Mouse (Mus musculus) cerebellum, adult 18-20 months (tissue): Measurements from ENCODE around the gene Gm28048.

Experiments
- DNase-seq, 2 experiments: peaks; one replicate each; pipeline ENCODE4 v3.0.0; 2021

The Gm28048 gene

GRCm38 (mm10) chr11:22857705-22858440 lies 124.0 kb downstream of the Gm28048 start:
- no peak for DNase-seq

DNA sequence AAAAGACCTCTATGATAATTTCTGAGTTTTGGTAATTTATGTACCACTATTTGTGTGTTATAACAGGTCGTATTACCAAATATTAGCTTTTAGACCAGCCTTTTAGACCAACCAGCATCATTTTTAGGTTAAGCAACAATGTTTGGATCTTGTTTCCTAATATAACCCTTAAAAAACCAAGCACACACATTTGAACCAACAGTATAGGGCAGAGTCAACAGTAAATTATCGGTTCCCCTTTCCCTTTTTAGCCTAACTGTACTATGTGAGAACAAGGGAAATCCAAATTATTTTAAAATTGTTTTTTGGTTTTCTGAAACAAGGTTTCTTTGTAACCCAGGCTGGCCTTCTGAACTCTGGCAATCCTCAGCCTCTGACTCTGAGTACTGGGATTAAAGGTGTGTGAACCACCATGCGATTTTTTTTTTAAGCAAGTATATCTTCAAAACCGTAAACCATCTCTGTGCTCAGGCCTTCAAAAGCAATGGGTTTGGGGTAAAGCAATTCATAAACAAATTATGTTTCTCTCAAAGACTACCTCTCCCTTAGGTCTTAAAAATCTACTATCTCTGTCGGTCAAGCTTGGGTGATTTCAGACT lies 124.7 kb downstream of the Gm28048 start:
- no peak for DNase-seq

- no peak for DNase-seq
Observed at GRCm38 (mm10) chr11:22856371-22856965, 125.4 kb downstream of the Gm28048 start.

- no peak for DNase-seq
Observed at GRCm38 (mm10) chr11:22854571-22854970, 127.3 kb downstream of the Gm28048 start.

DNA sequence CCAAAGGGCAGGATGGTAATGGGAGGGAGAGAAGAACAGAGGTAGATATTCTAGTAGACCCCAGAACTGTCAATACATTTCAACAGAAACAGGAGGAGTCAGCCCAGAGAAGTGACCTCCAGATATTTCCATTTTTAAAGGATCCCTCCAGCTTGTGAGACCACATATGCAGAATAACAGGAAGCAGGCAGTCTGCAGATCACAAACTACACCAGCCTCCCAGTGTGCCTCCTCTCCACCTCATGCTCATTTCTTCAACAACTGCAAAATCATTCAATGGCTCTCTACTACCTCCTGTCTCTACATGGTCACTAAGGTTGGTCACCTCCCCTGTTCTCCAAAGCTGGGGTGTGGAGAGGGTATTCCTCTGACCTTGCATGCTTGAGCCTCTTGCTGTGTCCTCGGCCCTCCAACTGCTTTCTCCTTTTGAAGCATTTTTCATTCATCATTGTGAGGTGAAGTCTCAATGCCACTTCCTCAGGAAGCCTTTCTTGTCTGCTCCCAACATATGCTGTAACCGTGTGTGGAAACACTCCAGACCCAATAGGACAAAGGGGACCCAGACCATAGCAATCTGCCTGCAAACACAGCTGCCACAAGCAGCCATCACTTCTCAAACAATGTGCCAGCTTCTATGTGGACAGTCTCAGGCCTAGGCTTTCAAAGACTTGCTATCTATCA lies 128.3 kb downstream of the Gm28048 start:
- DNase-seq, result no peak

DNA sequence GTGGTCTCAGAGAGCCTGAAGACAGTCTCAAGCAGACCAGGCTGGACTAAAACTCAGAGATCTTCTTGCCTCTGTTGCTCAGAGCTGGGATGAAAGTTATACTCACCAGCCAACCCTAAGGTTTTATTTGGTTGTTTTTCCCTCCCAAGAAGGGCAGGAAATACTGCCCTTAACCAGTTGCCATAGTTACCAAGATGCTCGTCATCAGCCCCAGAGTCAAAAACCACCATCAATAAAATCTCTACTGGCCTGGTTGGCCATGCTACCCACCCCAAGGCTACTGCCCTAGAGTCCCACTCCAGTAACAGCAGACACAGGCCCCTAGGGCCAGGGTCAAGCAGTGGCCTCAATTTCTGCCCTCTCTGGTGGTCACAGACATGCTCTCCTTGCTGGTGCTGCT lies 129.4 kb downstream of the Gm28048 start:
- no peak for DNase-seq

DNA sequence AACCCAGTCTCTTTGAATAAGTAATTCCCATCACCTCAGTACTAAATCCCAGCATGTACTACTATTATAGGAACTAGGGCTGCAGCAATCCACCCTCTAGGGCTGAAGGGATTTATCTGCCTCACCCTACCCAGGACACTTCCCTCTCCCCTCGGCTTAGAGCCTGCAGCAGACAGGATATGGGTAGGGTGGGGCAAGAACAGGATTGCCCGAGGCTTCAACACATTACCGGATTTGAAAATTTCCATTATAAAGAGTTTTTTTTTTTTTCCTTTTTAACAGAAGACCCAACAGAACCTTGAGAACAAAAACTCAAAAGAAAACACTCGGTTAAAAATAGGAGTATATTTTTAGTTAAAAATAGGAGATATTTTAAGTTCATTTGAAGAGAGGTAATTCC lies 130.5 kb downstream of the Gm28048 start:
- DNase-seq, result no peak

- no peak for DNase-seq
Observed at GRCm38 (mm10) chr11:22850077-22850476, 131.8 kb downstream of the Gm28048 start.

DNA sequence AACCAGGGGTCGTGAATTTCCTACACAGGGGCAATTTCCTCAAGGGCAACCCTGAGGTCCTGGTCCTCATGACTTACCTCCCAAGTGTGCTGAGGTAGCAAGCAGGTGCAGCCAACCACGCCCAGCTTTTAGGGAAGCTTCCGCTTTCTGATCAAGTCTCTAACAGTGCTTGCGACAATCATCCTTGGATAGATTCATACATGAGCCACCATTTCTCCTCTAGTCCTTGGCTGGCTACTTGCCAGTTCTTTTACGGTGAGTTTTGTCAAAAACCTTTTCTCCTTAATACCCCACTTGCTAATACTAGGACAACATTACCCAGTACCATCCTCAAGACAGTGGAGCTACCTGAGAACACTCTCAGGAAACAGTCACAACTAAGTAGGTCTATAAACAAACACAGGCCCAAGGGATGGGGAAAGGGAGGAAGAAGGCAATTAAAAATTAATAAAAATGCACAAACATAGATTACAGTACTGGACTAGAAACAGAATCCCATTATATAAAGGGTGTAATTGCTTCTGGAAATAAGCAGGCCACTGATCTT lies 133.2 kb downstream of the Gm28048 start:
- DNase-seq, result no peak

DNA sequence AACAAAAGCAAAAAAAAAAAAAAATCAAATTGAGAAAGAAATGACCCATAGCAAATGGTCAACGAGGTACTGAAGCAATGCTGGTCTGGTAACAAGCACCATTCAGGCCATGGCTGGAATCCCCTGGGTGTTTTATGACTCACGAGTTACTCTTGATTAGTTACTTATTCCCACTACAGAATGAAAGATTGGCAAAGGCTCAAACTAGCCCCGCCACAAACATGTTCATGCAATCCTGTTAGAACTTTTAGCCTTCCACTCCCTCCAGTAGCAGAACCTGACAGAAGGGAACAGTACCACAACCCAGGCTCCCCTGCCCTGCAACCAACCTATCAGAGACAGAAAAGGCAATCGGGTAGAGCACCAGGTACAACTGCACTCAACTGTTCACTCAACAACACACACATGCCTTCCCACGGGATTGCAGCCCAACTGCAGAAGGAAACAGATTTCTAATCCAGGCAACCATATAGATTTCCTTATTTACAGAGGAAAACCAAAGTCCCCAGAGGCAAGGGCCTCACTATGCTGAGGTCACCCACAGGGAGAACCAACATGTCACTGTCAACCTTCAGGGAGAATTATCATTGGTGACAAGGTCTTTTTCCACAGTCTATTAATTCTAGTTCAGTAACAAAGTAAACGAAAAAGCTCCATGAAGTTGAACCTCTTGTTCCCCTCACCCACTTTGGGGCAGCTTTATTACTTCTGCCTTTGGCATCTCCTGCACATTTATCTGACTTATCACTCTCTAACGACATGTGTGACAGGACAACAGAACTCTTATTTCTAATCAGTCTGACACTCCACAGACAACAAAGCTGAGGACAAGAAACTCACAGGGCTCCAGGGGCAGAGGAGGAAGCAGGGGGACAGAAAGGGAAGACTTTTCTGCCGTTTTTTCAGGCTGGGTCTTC lies 133.9 kb downstream of the Gm28048 start:
- DNase-seq, result no peak

- DNase-seq, result no peak
Observed at GRCm38 (mm10) chr11:22846960-22847731, 134.7 kb downstream of the Gm28048 start.

DNA sequence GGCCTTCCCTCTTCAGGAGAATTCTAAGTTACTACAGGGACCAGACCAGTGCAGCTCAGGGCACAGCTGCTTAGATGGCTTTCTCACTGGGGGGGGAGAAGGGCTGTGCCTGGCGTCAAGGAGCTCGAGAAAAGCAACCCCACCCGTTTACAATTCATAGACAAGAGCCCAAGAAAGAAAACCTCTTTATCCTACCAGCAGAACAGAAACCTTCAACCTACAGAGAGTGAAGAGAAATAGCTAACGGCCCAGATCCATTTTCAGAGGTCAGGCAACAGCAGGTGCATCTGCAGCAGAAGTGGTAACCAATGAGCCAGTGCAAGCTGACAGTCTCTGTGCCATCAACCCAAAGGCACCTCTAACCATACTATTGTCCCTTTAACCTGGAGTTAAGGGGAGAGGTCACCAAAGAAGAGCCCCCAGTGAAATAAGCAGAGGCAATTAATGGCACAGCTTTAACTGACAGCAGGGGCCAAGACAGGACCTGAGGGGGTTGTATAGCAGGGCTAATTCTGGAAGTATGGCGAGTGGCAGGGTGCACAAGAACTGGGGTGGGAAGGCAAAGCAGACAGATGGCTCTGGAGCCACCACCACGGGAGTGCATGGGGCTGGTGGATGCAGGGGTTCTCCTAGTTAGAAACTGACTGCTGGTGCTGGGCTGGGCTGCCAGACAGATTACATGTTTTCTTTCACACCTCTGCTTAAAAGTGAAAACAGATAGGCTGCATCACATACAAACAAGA lies 135.6 kb downstream of the Gm28048 start:
- DNase-seq, result no peak

- no peak for DNase-seq
Observed at GRCm38 (mm10) chr11:22844754-22845718, 136.9 kb downstream of the Gm28048 start.

- no peak for DNase-seq
Observed at GRCm38 (mm10) chr11:22839456-22839855, 142.4 kb downstream of the Gm28048 start.

DNA sequence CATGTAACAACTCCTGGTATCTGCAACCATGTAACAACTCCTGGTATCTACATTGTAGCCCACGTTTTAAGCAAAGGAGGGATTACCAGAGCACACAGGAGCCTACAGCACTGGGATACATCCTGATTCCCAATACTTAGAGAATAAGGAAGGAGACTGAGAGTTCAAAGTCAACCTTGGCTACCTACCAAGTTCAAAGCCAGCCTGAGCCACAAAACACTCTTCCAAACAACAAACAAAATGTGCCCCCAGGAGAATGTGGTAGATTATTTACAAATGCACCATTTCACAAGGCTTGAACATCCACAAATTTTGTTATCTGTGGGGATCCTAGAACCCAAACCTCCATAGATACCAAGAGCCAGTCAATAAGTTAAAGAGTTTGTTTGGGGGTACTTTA lies 143.5 kb downstream of the Gm28048 start:
- no peak for DNase-seq

- DNase-seq, result no peak
Observed at GRCm38 (mm10) chr11:22836269-22836668, 145.6 kb downstream of the Gm28048 start.

DNA sequence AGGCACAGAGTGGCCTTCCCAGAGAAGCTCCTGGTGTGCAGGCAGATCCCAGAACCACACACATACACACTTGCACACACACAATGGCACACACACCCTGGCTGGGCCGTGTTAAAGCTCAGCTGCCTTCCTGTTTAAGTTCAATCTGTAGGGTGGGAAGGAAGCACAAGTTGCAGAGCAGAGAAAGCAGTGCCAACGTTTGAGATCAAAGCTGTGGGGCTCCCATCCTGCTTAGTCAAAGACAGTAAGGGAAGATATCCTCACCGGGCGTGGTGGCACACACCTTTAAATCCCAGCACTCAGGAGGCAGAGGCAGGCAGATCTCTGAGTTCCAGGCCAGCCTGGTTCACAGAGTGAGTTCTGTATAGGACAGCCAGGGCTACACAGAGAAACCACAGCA lies 149.3 kb downstream of the Gm28048 start:
- no peak for DNase-seq

- no peak for DNase-seq
Observed at GRCm38 (mm10) chr11:22831916-22832315, 150.0 kb downstream of the Gm28048 start.

GRCm38 (mm10) chr11:22830684-22831083 lies 151.2 kb downstream of the Gm28048 start:
- DNase-seq, result no peak
